Mouse (Mus musculus) small intestine, adult 2 months (tissue): ENCODE results near the gene Dntt.

Source experiments
- CTCF ChIP-seq: fragments of 200-500 bp; IDR thresholded peaks from 2 replicates; pipeline ENCODE4 v1.5.1; 2012; ENCODE audit warnings: low read depth, mild to moderate bottlenecking, control low read depth, inconsistent platforms, low read length, moderate library complexity, mixed read lengths; ENCODE audit not compliant: insufficient replicate concordance, insufficient read length; ENCODE audit errors: extremely low read depth
- POLR2A ChIP-seq: fragments of 200-500 bp; IDR thresholded peaks from 2 replicates; pipeline ENCODE4 v1.6.1; 2012; ENCODE audit warnings: low read depth, mild to moderate bottlenecking, control low read depth, inconsistent platforms, low read length, moderate library complexity

GRCm38 (mm10) chr19:41011676-41012075, 17.4 kb upstream of the Dntt start:
- no peak for TF ChIP-seq POLR2A
- TF ChIP-seq CTCF = no peak
